Mouse (Mus musculus) lung, postnatal 25 days (tissue): ENCODE data around the gene Rgs9bp.

ENCODE experiments used
- DNase-seq: peaks from one replicate; pipeline ENCODE4 v3.0.0; 2022; ENCODE audit warnings: low spot score

Rgs9bp gene

GRCm38 (mm10) chr7:35585191-35586054 is at the start of gene Rgs9bp:
TSS of gene Rgs9bp (minus strand) at chr7:35585582.
- DNase-seq: peak; percentile 38

- no peak for DNase-seq
Observed at GRCm38 (mm10) chr7:35628496-35628895, 43.1 kb upstream of the Rgs9bp start.

GRCm38 (mm10) chr7:35627371-35627770 is 42.0 kb upstream of the Rgs9bp start:
- no peak for DNase-seq

GRCm38 (mm10) chr7:35626038-35626437 is 40.7 kb upstream of the Rgs9bp start:
- no peak for DNase-seq

- no peak for DNase-seq
Observed at GRCm38 (mm10) chr7:35622626-35623025, 37.2 kb upstream of the Rgs9bp start.

- no peak for DNase-seq
Observed at GRCm38 (mm10) chr7:35617513-35617912, 32.1 kb upstream of the Rgs9bp start.

GRCm38 (mm10) chr7:35609245-35609644 is 23.9 kb upstream of the Rgs9bp start:
- DNase-seq: no peak

- DNase-seq: no peak
Observed at GRCm38 (mm10) chr7:35606816-35607215, 21.4 kb upstream of the Rgs9bp start.

GRCm38 (mm10) chr7:35602766-35603165 is 17.4 kb upstream of the Rgs9bp start:
- DNase-seq: no peak

- DNase-seq: no peak
Observed at GRCm38 (mm10) chr7:35601106-35601505, 15.7 kb upstream of the Rgs9bp start.

- no peak for DNase-seq
Observed at GRCm38 (mm10) chr7:35600031-35600430, 14.6 kb upstream of the Rgs9bp start.

GRCm38 (mm10) chr7:35599492-35599891 is 14.1 kb upstream of the Rgs9bp start:
- DNase-seq: no peak

GRCm38 (mm10) chr7:35594311-35594710 is 8.9 kb upstream of the Rgs9bp start:
- DNase-seq: no peak

GRCm38 (mm10) chr7:35590731-35591191 is 5.4 kb upstream of the Rgs9bp start:
- no peak for DNase-seq

- no peak for DNase-seq
Observed at GRCm38 (mm10) chr7:35589485-35589884, 4.1 kb upstream of the Rgs9bp start.

- DNase-seq: no peak
Observed at GRCm38 (mm10) chr7:35588680-35589428, 3.5 kb upstream of the Rgs9bp start.

- no peak for DNase-seq
Observed at GRCm38 (mm10) chr7:35587728-35588127, 2.3 kb upstream of the Rgs9bp start.

GRCm38 (mm10) chr7:35586906-35587445 is 1.6 kb upstream of the Rgs9bp start:
- DNase-seq: no peak

GRCm38 (mm10) chr7:35586055-35586905 is 898 bp upstream of the Rgs9bp start, which contains the start of gene Ankrd27:
TSS of gene Ankrd27 (plus strand) at chr7:35586244.
- DNase-seq: peak; percentile 97

GRCm38 (mm10) chr7:35584786-35585190 is 594 bp downstream of the Rgs9bp start:
- peak; percentile 4 for DNase-seq

GRCm38 (mm10) chr7:35584068-35584785 is 1.2 kb downstream of the Rgs9bp start:
- no peak for DNase-seq
